Mouse (Mus musculus) embryonic facial prominence, embryonic 10.5 days (tissue): ENCODE measurements around the gene Grk3. TPM values are rescaled to one million over a fixed set of nuclear protein-coding genes. Genes with fewer than 3 reads are reported as not detected.
A peak's percentile ranks its signal among the peaks of the same experiment; 100 is the strongest.

ENCODE experiments used
- DNase-seq: peaks from one replicate; pipeline ENCODE4 v3.0.0-alpha.2; 2017; ENCODE audit warnings: low spot score
- H3K27ac ChIP-seq: fragments of 300-500 bp; sonication (generic); replicated peaks from 2 replicates; pipeline ENCODE4 v1.5.1; 2016; ENCODE audit warnings: mild to moderate bottlenecking
- H3K27me3 ChIP-seq: fragments of 300-500 bp; sonication (generic); replicated peaks from 2 replicates; pipeline ENCODE4 v1.6.1; 2016; ENCODE audit warnings: low read depth, mild to moderate bottlenecking; ENCODE audit not compliant: poor library complexity, severe bottlenecking
- H3K36me3 ChIP-seq: fragments of 300-500 bp; sonication (generic); replicated peaks from 2 replicates; pipeline ENCODE4 v1.6.1; 2016; ENCODE audit warnings: mild to moderate bottlenecking, moderate library complexity
- H3K4me1 ChIP-seq: fragments of 300-500 bp; sonication (generic); 2 replicates; pipeline ENCODE4 v1.6.1; 2016
- H3K4me3 ChIP-seq: fragments of 300-500 bp; sonication (generic); 2 replicates; pipeline ENCODE4 v1.5.1; 2016; ENCODE audit warnings: mild to moderate bottlenecking, moderate library complexity
- H3K9me3 ChIP-seq: fragments of 300-500 bp; sonication (generic); 2 replicates; pipeline ENCODE4 v1.6.1; 2016; ENCODE audit warnings: mild to moderate bottlenecking
- WGBS: fragments of 180-500 bp; shearing (Covaris S2); methylation state at CpG from one replicate; pipeline ENCODE4 v1.1.7; 2016; 5-methylcytosine and 5-hydroxymethylcytosine counted together
- polyA plus RNA-seq: library from polyadenylated mRNA; unstranded; fragments of >200 nt; fragmentation: Nextera tagmentation; extraction: Ambion mirVana; gene quantifications from 2 replicates; pipeline ENCODE4 v1.2.1, GENCODE M21; 2016

Gene Grk3
- polyA plus RNA-seq, 1 experiment from 2014 or later = 5.9 TPM

DNA sequence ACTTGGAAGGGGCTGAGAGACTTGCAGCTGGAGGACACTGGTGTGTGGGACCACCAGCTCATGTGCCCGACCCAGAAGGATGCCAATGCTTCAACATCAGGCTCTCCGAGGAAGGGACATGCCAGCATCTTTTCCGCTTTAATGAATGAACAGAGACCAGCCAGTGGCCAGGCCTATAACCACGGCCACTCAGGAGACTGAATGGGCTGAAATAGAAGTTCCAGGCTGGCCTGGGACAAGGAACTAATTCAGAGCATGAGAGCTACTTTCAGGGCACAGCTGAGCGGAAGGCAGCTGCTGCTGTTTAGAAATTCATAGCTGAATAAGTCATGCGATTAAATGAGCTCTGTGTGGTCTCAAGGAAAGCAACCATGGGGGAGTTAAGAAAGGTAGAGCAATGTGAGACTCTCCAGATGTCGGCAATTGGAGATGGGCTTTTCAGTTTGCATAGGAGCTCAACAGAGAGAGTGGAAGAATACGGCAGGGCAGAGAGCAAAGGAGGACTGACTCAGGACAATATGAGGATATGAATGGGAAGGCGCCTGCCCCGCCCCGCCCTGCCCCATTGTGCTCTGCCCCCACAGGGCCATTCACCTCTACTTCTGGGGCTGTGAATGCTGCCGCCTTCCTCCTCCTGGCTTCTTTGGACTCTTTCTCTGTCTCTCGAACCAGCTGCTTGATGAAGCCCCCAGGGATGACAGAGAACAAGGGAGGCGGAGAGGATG, 138.0 kb downstream of the Grk3 start:
- Histone ChIP-seq H3K27me3 (peaks cover 17% of the 10 kb centered on the region; the same call in 1 of the 2 replicates), H3K4me1 (peaks cover 26% of the 10 kb centered on the region), H3K4me3 (no peak overlapping the region), H3K36me3 (no peaks in the 10 kb centered on the region), H3K27ac (0 out of 2 replicates have a peak overlapping the region, but pooled peaks have one; percentile 14), H3K9me3 (no peaks in the 10 kb centered on the region)
- no peak for DNase-seq
- 52% methylated on average over 14 of the region's 14 CpGs for WGBS

DNA sequence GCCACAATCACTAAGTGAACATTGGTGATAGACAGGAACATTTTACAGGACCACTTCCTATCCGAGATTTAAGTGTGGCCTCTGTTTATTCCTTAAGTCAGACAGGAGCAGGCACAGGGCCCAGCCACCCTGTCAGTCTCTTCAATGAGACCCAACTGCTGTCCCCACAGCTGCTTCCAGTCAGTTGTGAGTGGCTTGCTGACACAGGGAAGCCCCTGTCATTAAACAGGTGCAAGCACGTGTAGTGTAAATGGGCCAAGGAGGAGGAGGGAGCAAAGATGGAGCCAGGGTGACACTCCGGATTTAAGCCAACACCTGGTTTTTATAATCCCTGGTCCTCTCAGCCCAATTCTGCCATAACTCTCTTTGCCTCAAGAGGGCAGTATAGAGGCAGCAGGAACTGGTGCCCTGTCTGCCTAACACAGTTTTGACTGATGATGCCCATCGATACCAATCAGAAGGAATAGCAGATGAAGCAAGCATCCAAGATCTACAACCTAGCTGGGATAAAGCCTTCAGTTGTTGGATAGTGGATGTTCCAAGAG, 138.7 kb downstream of the Grk3 start:
- H3K27ac ChIP-seq = no peak overlapping the region
- WGBS = 40% methylated on average over 4 of the region's 4 CpGs
- H3K4me1 ChIP-seq = peaks cover 28% of the 10 kb centered on the region
- no peak overlapping the region for H3K4me3 ChIP-seq
- no peaks in the 10 kb centered on the region for H3K36me3 ChIP-seq
- H3K27me3 ChIP-seq = peaks cover 23% of the 10 kb centered on the region
- no peaks in the 10 kb centered on the region for H3K9me3 ChIP-seq
- DNase-seq = peak; percentile 43

DNA sequence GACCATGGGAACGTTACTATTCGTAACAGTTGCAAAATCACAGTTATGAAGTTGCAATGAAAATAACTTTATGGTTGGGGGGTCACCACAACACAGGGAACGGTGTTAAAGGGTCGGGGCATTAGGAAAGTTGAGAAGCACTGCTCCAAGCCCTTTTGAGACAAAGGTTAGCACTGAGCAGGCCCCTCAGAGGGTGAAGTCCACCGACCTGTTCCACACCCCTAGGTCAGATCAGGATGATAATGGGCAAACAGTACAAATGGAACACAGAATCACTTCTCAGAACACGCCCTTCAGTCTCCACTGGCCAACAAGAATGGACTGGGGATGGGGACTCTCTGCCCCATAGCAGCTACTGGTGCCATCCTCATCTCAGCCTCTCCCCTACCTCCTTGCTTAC, 142.6 kb downstream of the Grk3 start:
- H3K4me3 ChIP-seq = no peak overlapping the region
- no peak overlapping the region for H3K27ac ChIP-seq
- WGBS = 77% methylated on average over 6 of the region's 6 CpGs
- H3K9me3 ChIP-seq = no peaks in the 10 kb centered on the region
- no peaks in the 10 kb centered on the region for H3K36me3 ChIP-seq
- peaks cover 16% of the 10 kb centered on the region for H3K4me1 ChIP-seq
- no peak for DNase-seq
- peaks cover 36% of the 10 kb centered on the region for H3K27me3 ChIP-seq

GRCm38 (mm10) chr5:112870729-112871128, 144.9 kb downstream of the Grk3 start:
- peak; percentile 73 for DNase-seq
- H3K4me3 ChIP-seq = no peak overlapping the region
- H3K4me1 ChIP-seq = 0 out of 2 replicates have a peak, but pooled peaks cover 4% of the 10 kb centered on the region
- WGBS = 22% methylated on average over 9 of the region's 9 CpGs
- H3K36me3 ChIP-seq = no peaks in the 10 kb centered on the region
- no peak overlapping the region for H3K27ac ChIP-seq
- H3K9me3 ChIP-seq = no peaks in the 10 kb centered on the region
- peaks cover 40% of the 10 kb centered on the region for H3K27me3 ChIP-seq

GRCm38 (mm10) chr5:112868620-112869019, 147.0 kb downstream of the Grk3 start:
- H3K4me3 ChIP-seq = no peak overlapping the region
- WGBS = 81% methylated on average over 5 of the region's 5 CpGs
- H3K27me3 ChIP-seq = peaks cover 42% of the 10 kb centered on the region
- no peaks in the 10 kb centered on the region for H3K36me3 ChIP-seq
- H3K27ac ChIP-seq = no peak overlapping the region
- H3K4me1 ChIP-seq = 0 out of 2 replicates have a peak, but pooled peaks cover 3% of the 10 kb centered on the region
- no peaks in the 10 kb centered on the region for H3K9me3 ChIP-seq
- DNase-seq = no peak

DNA sequence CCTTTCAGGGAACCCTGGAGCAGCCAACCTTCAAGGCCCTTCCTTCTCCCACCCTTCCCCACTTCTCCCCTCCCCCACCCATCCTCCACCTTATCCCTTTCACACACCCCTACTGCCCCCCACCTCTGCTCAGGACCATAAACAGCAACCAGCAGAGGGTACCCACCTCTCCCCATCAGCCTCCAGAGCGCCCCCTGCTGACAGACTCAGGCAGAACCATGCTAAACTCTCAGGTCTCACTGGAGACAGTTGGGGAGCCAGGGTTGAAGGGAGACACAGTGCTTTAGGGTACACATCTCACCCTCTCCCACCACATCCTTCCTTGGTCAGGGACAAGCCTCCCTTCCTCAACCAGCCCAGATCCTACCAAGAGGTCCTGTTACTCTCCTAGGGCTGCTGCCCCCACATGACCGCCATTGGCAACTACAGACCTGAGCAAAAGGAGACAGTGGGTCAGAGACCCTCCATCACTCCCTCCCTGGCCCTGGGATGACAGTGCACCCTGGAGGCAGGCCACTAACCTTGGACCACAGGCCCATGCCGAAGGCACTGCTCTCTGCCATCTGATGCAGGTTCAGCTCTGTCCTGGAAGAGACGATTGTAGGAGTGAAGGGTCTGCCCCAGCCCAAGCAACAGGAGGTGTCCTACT, 150.7 kb downstream of the Grk3 start:
- H3K4me3 ChIP-seq = no peak overlapping the region
- peaks cover 6% of the 10 kb centered on the region; the same call in 1 of the 2 replicates for H3K4me1 ChIP-seq
- H3K36me3 ChIP-seq = no peaks in the 10 kb centered on the region
- H3K9me3 ChIP-seq = no peaks in the 10 kb centered on the region
- peak; percentile 61 for DNase-seq
- no peak overlapping the region for H3K27ac ChIP-seq
- 48% methylated on average over 4 of the region's 4 CpGs for WGBS
- peaks cover 18% of the 10 kb centered on the region; the same call in 1 of the 2 replicates for H3K27me3 ChIP-seq

Other genes with a start within 250 kb of the Grk3 start
- 0.19 TPM in 2 replicates for gene Myo18b, start 119.4 kb downstream of the Grk3 start, polyA plus RNA-seq
- not detected in 2 replicates for gene Crybb2, start 54.3 kb upstream of the Grk3 start, polyA plus RNA-seq
- 0.97 and 1.0 TPM in 2 replicates for gene Crybb3, start 65.8 kb upstream of the Grk3 start, polyA plus RNA-seq
- gene 2900026A02Rik, start 205.4 kb upstream of the Grk3 start, polyA plus RNA-seq = 3.7 and 4.6 TPM in 2 replicates
- gene Tmem211, start 211.1 kb upstream of the Grk3 start, polyA plus RNA-seq = 0.21 and 0.46 TPM in 2 replicates